Mouse (Mus musculus) intestine, embryonic 15.5 days (tissue): ENCODE measurements around the gene Rbm45. TPM values are rescaled to one million over a fixed set of nuclear protein-coding genes. Genes with fewer than 3 reads are reported as not detected.

Source experiments
- ATAC-seq: fragments of 200-750 bp; cut with Nextera tagmentation; 2 replicates; pipeline ENCODE4 v1.8.0; 2017; ENCODE audit warnings: moderate TSS enrichment, moderate library complexity
- H3K27ac ChIP-seq: fragments of 300-500 bp; sonication (generic); 2 replicates; pipeline ENCODE4 v1.5.1; 2015; ENCODE audit warnings: mild to moderate bottlenecking, inconsistent platforms
- H3K27me3 ChIP-seq: fragments of 300-500 bp; sonication (generic); replicated peaks from 2 replicates; pipeline ENCODE4 v1.6.1; 2015; ENCODE audit warnings: inconsistent platforms
- H3K36me3 ChIP-seq: fragments of 300-500 bp; sonication (generic); 2 replicates; pipeline ENCODE4 v1.6.1; 2015; ENCODE audit warnings: inconsistent platforms
- H3K4me1 ChIP-seq: fragments of 300-500 bp; sonication (generic); replicated peaks from 2 replicates; pipeline ENCODE4 v1.6.1; 2015; ENCODE audit warnings: inconsistent platforms
- H3K4me2 ChIP-seq: fragments of 300-500 bp; sonication (generic); replicated peaks from 2 replicates; pipeline ENCODE4 v1.6.1; 2015; ENCODE audit warnings: mild to moderate bottlenecking, inconsistent platforms
- H3K4me3 ChIP-seq: fragments of 300-500 bp; sonication (generic); replicated peaks from 2 replicates; pipeline ENCODE4 v1.5.1; 2015; ENCODE audit warnings: inconsistent platforms
- H3K9ac ChIP-seq: fragments of 300-500 bp; sonication (generic); 2 replicates; pipeline ENCODE4 v1.6.1; 2015; ENCODE audit warnings: inconsistent platforms
- H3K9me3 ChIP-seq: fragments of 300-500 bp; sonication (generic); 2 replicates; pipeline ENCODE4 v1.6.1; 2016; ENCODE audit warnings: inconsistent platforms
- WGBS: fragments of 180-500 bp; shearing (Covaris S2); methylation state at CpG from one replicate; pipeline ENCODE4 v1.1.7; 2015; 5-methylcytosine and 5-hydroxymethylcytosine counted together
- polyA plus RNA-seq: library from polyadenylated mRNA; unstranded; fragments of >200 nt; fragmentation: Nextera tagmentation; extraction: Ambion mirVana; gene quantifications from 2 replicates; pipeline ENCODE4 v1.2.1, GENCODE M21; 2015

Gene Rbm45
- 15.3 and 18.8 TPM in 2 replicates for polyA plus RNA-seq

DNA sequence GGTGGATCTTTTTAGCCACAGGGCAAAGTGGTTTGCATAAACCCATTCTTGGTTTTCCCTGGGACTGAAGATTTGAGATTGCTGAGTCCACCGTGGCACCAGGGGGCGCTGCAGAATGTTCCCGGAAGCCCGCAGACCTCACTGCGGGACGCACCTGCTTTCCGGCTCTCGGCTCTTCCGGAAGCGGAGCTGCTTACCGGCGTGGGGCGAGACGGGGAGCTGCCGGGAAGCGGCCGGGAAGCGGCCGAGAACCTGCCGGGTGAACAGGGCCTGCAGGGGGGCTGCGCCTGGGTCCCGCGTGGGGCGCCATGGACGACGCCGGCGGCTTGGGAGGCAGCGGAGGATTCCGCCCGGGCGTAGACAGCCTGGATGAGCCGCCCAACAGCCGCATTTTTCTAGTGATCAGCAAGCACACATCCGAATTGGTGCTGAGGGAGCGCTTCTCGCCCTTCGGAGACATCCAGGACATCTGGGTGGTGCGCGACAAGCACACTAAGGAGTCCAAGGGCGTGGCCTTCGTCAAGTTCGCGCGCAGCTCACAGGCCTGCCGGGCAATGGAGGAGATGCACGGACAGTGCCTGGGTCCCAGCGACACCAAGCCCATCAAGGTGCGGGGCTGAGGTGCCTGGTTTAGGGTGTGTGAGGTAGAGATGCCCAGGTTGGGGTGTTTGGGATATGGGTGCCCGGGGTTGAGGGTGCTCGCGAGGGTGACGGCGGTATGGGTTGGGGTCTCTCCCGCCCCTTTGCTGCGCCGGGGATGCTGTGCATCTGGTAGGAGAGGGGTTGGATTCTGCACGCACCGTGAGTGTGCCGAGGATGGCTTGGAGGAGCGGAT is at the start of gene Rbm45:
Gene Rbm45 (plus strand): TSS at position 164 of the 835 bp plus-strand sequence.
- Histone ChIP-seq H3K4me2 (peak within 1 kb of the TSS; percentile 95), H3K36me3 (0 out of 2 replicates have a peak, but pooled peaks cover 3% of the 10 kb centered on the region), H3K9me3 (no peaks in the 10 kb centered on the region), H3K9ac (peak within 1 kb of the TSS; percentile 83), H3K27ac (peak within 1 kb of the TSS; percentile 61), H3K4me3 (peak within 1 kb of the TSS; percentile 99), H3K4me1 (peaks cover 4% of the 10 kb centered on the region; the same call in 1 of the 2 replicates), H3K27me3 (no peaks in the 10 kb centered on the region)
- WGBS: under 1% methylated on average over 61 of the region's 61 CpGs
- peak; percentile 88 for ATAC-seq

DNA sequence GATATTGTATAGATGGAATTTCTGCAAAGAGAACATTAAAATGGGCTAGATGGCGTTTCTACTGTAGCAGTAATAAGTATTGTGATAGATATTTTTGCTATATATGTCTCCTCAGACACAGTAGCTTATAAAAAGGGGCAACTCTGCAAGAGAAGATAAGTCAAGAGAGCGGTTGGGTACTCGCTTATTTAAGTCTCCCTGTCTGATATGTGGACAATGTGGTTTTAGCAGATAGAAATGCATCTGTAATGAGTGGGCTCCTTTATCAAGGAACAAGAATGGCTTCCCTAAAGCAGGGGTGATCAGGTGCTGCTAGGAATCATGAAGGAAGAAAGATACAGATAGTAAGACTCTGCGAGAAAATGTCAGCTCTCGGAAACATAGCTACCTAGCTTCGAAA is 49.4 kb upstream of the Rbm45 start:
- H3K36me3 ChIP-seq: no peaks in the 10 kb centered on the region
- no peaks in the 10 kb centered on the region for H3K27me3 ChIP-seq
- WGBS: 88% methylated on average over 6 of the region's 6 CpGs
- H3K9ac ChIP-seq: no peak overlapping the region
- no peak overlapping the region for H3K4me2 ChIP-seq
- H3K27ac ChIP-seq: no peak overlapping the region
- no peaks in the 10 kb centered on the region for H3K4me1 ChIP-seq
- no peak for ATAC-seq
- no peaks in the 10 kb centered on the region for H3K9me3 ChIP-seq
- H3K4me3 ChIP-seq: no peak overlapping the region

DNA sequence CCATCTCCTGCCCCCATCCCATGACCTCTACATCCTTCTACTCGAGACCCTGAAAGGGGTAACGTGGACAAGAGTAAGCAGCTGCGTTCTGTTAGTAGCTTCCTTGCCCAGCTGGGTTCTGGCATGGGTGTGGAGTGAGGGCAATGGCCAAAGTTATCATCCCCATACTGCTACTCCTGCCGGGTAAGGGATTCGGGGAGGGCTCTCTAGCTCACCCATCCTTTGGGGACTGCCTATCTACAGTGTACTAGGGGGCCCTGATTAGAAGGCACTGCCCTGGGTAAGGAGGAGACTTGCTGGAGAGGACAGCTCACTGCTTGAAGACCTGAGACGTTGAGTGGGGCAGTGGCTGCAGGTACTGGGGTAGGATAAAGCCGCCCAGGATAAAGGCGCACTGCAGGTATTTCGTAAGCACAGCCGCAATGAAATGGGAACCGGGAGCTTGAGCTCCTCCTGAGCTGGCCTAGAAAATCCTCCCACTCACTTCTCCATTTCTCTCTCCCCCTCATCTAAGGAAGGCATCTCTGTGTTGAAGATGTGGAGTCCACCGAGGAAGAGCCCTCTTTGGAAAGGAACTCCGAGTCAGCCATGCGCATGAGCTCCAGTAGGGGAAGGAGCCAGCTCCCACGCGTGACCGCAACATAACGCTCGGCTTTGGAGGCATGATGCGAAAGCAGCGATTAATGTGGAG is 46.5 kb upstream of the Rbm45 start:
- H3K27ac ChIP-seq: no peak overlapping the region
- H3K4me1 ChIP-seq: no peaks in the 10 kb centered on the region
- no peak for ATAC-seq
- no peaks in the 10 kb centered on the region for H3K36me3 ChIP-seq
- no peaks in the 10 kb centered on the region for H3K9me3 ChIP-seq
- H3K9ac ChIP-seq: no peak overlapping the region
- no peaks in the 10 kb centered on the region for H3K27me3 ChIP-seq
- no peak overlapping the region for H3K4me2 ChIP-seq
- no peak overlapping the region for H3K4me3 ChIP-seq
- 86% methylated on average over 21 of the region's 21 CpGs for WGBS

- WGBS: 86% methylated on average over 5 of the region's 5 CpGs
- Histone ChIP-seq H3K36me3 (no peaks in the 10 kb centered on the region), H3K9ac (no peak overlapping the region), H3K27ac (no peak overlapping the region), H3K4me1 (no peaks in the 10 kb centered on the region), H3K27me3 (no peaks in the 10 kb centered on the region), H3K4me2 (no peak overlapping the region), H3K4me3 (no peak overlapping the region), H3K9me3 (no peaks in the 10 kb centered on the region)
- ATAC-seq: no peak
These were observed 45.3 kb upstream of the Rbm45 start for GRCm38 (mm10) chr2:76324463-76324862.

- no peak overlapping the region for H3K9ac ChIP-seq
- 85% methylated on average over 3 of the region's 3 CpGs for WGBS
These were observed 43.6 kb upstream of the Rbm45 start for GRCm38 (mm10) chr2:76326161-76326560.

DNA sequence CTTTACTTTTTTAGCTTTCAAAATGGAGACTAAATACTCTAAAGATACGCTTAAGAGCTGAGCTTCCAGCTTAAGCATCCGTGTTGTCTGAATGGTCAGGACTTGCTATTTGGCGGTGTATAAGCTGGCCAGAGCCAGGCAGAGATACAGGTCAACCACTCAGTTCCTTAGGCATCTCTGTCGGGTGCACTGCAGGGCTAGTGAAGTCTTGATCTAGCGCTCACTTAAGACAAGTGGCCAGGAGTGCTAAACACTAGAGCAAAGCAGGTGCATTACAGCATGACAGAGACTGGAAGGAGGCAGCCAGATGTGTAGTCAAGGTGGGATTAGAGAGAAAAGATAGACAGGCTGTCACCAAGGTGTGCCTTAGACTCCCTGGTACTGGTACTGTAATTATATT is 39.7 kb upstream of the Rbm45 start:
- no peak overlapping the region for H3K4me2 ChIP-seq
- ATAC-seq: no peak
- H3K27me3 ChIP-seq: no peaks in the 10 kb centered on the region
- no peak overlapping the region for H3K9ac ChIP-seq
- H3K4me1 ChIP-seq: no peaks in the 10 kb centered on the region
- H3K36me3 ChIP-seq: no peaks in the 10 kb centered on the region
- H3K4me3 ChIP-seq: no peak overlapping the region
- WGBS: 91% methylated on average over 5 of the region's 5 CpGs
- no peaks in the 10 kb centered on the region for H3K9me3 ChIP-seq
- no peak overlapping the region for H3K27ac ChIP-seq

More at GRCm38 (mm10) chr2:76326161-76326560, 43.6 kb upstream of the Rbm45 start:
- Histone ChIP-seq H3K4me1 (no peaks in the 10 kb centered on the region), H3K27ac (no peak overlapping the region), H3K27me3 (no peaks in the 10 kb centered on the region), H3K4me3 (no peak overlapping the region), H3K9me3 (no peaks in the 10 kb centered on the region), H3K4me2 (no peak overlapping the region), H3K36me3 (no peaks in the 10 kb centered on the region)
- ATAC-seq: no peak

DNA sequence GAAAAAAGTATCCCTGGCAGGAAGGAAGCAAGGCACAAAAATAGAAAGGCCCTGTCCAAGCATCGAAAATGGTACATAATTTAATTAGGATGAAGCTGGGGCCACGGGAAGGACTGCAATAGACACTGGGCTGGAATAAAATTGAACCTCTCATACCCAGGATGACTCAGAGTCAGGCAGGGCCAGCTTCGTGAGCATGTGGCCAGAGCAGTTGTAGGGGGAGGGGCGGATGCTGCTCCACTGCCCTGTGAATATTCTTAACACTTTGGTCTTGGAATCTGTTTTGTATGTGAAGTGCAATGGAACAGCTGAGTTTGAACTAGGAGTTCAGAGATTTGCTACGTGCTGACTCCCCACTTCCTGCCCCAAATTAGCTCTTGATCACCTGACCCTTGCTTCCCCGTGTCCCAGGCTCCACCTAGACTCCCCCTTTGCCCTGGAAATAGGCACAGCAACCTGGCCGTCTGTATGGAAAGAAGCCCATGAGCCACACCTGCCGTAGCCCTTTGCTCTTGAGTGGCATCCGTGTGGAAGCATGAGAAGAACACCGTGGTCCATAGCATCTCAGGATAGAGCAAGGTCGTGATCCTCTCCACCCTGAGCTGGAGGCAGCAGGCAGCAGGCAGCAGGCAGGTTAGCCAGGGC is 37.5 kb upstream of the Rbm45 start:
- no peaks in the 10 kb centered on the region for H3K36me3 ChIP-seq
- no peak overlapping the region for H3K4me3 ChIP-seq
- H3K9me3 ChIP-seq: no peaks in the 10 kb centered on the region
- no peak overlapping the region for H3K9ac ChIP-seq
- 62% methylated on average over 11 of the region's 11 CpGs for WGBS
- ATAC-seq: no peak
- H3K27ac ChIP-seq: no peak overlapping the region
- no peak overlapping the region for H3K4me2 ChIP-seq
- H3K4me1 ChIP-seq: no peaks in the 10 kb centered on the region
- no peaks in the 10 kb centered on the region for H3K27me3 ChIP-seq

DNA sequence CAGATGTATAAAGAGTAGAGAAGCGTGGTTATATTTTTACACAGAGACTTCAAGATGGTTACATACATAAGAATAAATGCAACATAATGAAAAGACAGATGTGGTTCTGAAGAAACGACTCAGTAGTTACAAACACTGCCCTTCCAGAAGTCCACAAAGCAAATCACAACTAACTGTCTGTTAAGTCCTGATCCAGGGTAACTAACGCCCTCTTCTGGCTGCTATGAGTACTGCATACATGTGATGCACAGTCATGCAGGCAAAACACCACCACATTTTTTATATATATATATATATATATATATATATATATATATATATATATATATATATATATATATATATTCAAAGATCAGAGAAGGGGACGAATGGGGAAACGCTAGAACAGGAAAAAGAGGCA is 35.2 kb upstream of the Rbm45 start:
- Histone ChIP-seq H3K4me2 (no peak overlapping the region), H3K4me1 (no peaks in the 10 kb centered on the region), H3K27ac (no peak overlapping the region), H3K4me3 (no peak overlapping the region), H3K9ac (no peak overlapping the region), H3K27me3 (peaks cover 4% of the 10 kb centered on the region; the same call in 1 of the 2 replicates), H3K36me3 (no peaks in the 10 kb centered on the region), H3K9me3 (no peaks in the 10 kb centered on the region)
- no peak for ATAC-seq
- WGBS: 78% methylated on average over 5 of the region's 5 CpGs

GRCm38 (mm10) chr2:76338215-76339156 is 31.3 kb upstream of the Rbm45 start, which contains the start of gene Pde11a:
Gene Pde11a, minus strand, starts transcription at chr2:76338774.
- no peaks in the 10 kb centered on the region for H3K9me3 ChIP-seq
- peak within 1 kb of the TSS; percentile 48 for H3K9ac ChIP-seq
- H3K36me3 ChIP-seq: no peaks in the 10 kb centered on the region
- peak within 1 kb of the TSS; percentile 96 for H3K4me2 ChIP-seq
- whole genome bisulfite sequencing: 17% methylated on average over 38 of the region's 41 CpGs
- H3K4me3 ChIP-seq: peak within 1 kb of the TSS; percentile 47
- H3K4me1 ChIP-seq: no peaks in the 10 kb centered on the region
- H3K27me3 ChIP-seq: peaks cover 4% of the 10 kb centered on the region; the same call in 1 of the 2 replicates
- H3K27ac ChIP-seq: no peak within 1 kb of the TSS
- ATAC-seq: peak; percentile 99

- no peaks in the 10 kb centered on the region for H3K4me1 ChIP-seq
- H3K9me3 ChIP-seq: no peaks in the 10 kb centered on the region
- ATAC-seq: no peak
- H3K4me2 ChIP-seq: no peak overlapping the region
- H3K36me3 ChIP-seq: no peaks in the 10 kb centered on the region
- H3K4me3 ChIP-seq: no peak overlapping the region
- H3K27me3 ChIP-seq: peaks cover 4% of the 10 kb centered on the region; the same call in 1 of the 2 replicates
- no peak overlapping the region for H3K9ac ChIP-seq
- WGBS: 89% methylated on average over 9 of the region's 9 CpGs
- H3K27ac ChIP-seq: no peak overlapping the region
These were observed 27.6 kb upstream of the Rbm45 start for GRCm38 (mm10) chr2:76342146-76342545.

DNA sequence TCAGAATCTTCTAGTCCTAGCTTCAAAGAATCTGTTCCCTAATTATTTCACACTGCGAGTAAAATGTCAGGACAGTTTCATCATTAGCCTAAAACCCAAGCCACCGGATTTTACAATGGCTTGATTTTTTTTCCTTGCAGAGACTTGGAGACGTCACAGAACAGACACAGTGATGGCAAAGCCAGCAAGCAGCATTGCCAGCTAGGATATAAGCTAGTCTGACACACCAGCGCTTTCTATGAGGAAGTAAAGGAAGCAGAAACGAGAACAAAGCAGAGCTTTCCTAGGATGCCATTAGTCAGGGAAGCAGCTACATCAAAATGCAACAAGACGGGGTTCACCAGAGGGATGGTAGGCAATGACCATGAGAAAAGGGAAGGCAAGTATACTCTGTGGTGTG is 21.9 kb upstream of the Rbm45 start:
- 83% methylated on average over 6 of the region's 6 CpGs for WGBS

More for the DNA sequence above, 21.9 kb upstream of the Rbm45 start:
- H3K27ac ChIP-seq: no peak overlapping the region
- ATAC-seq: no peak
- no peak overlapping the region for H3K4me3 ChIP-seq
- H3K27me3 ChIP-seq: no peaks in the 10 kb centered on the region
- no peaks in the 10 kb centered on the region for H3K4me1 ChIP-seq
- H3K9me3 ChIP-seq: no peaks in the 10 kb centered on the region
- H3K4me2 ChIP-seq: no peak overlapping the region
- H3K9ac ChIP-seq: no peak overlapping the region
- H3K36me3 ChIP-seq: no peaks in the 10 kb centered on the region
